8 mouse cellular contexts compared by ENCODE assay signal in the genomic region with DNA sequence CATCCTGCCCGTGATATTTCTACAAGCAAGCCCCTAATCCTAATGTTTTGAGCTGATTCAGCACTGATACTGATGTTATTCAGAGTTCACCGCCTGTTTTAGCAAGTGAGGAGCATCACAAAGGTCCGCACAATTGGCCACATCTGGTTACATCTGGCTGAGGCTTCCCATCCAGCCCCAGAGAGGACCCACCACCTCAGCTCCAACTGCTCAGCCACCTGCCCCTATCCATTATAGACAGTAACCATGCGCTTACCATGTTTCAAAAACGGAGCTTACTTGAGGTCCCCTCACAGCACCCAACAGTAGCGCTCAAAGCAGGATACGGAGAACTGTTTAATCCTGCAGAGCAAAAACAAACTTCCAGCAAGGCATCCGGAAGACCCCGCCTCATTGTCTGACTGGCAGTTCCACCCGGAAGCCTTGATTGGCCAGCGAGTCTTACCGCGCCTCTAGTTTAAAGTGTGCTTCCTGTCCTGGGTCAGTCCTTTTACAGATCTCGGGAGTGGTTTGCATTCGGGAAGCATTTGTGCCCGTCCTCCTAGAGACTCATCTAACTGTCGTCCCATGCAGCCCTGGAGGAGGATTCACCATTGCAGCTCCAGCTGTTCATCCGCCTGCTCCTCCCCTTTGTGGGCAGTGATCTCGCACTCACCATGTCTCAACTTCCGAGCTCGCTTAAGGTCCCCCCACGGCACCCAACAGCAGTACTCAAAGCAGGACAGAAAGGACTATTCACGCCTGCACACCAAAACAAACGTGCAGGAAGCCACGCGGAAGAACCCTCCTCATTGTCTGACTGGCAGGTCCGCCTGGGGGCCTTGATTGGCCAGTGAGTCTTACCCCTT.
DNase-seq lines count a peak whose midpoint lies in the region; ATAC-seq and TF ChIP-seq lines count a peak whose summit lies in the region.
"Not testable (repeated sequence)": the region's sequence is repeated elsewhere in the genome, so short reads cannot be mapped to it uniquely, and the experiment has no call there.

No protein-coding gene starts in this region.

- CTCF ChIA-PET in Patski (lab: Charles Lee), result not testable (repeated sequence)

- not testable (repeated sequence) for H3K36me3 ChIP-seq in hindbrain, embryonic 13.5 days

- H3K9ac ChIP-seq in hindbrain, embryonic 13.5 days, result peak overlapping the region; percentile 76

- H3K4me3 ChIP-seq in hindbrain, embryonic 13.5 days, result peak overlapping the region; percentile 59

- peak; percentile 99 for ATAC-seq in Patski
- ATAC-seq in hindbrain, embryonic 13.5 days (ENCODE audit: low FRiP score), result peak; percentile 99

- 2% methylated on average over 27 of the region's 27 CpGs for WGBS in hindbrain, embryonic 13.5 days

- TF ChIP-seq CTCF in Patski (IDR thresholded peaks at IDR 0.05), result not testable (repeated sequence)

- H3K27me3 ChIP-seq in Patski; hindbrain, embryonic 13.5 days: not testable (repeated sequence)

- H3K4me2 ChIP-seq in hindbrain, embryonic 13.5 days, result peak overlapping the region; percentile 66

- H3K4me1 ChIP-seq in hindbrain, embryonic 13.5 days (replicated peaks), result not testable (repeated sequence)

- in situ Hi-C loops in Patski (cut with MboI; ENCODE audit: low pct_unique_long_range_greater_than_20kb), result not testable (repeated sequence)

- peak overlapping the region; percentile 80 for H3K27ac ChIP-seq in hindbrain, embryonic 13.5 days

- POLR2A ChIA-PET in Patski (lab: Charles Lee), result not testable (repeated sequence)

- H3K9me3 ChIP-seq in hindbrain, embryonic 13.5 days, result not testable (repeated sequence)

- peak; percentile 33 for DNase-seq in Patski (ENCODE audit: low read depth, low spot score)
- peak; percentile 69 to 72 for DNase-seq in cerebellum, postnatal 14 days
- DNase-seq in frontal cortex, postnatal 14 days (ENCODE audit: low spot score in 2 of 2), result peak; percentile 70 to 73
- peak; percentile 52 to 63 for DNase-seq in layer of hippocampus, postnatal 25 days (ENCODE audit: extremely low spot score in 1 of 2, low spot score in 1 of 2)
- peak; percentile 87 for DNase-seq in lung, postnatal 25 days (ENCODE audit: low spot score)
- peak; percentile 81 for DNase-seq in retina, embryonic 14.5 days (ENCODE audit: low spot score)
- peak; percentile 72 for DNase-seq in thymus, postnatal 4 days

Comparison
In these comparisons a context has a peak if more than half of its experiments do, and no peak if none do; other contexts are left out.
1. Peak in every context shown above with its lines: DNase-seq, ATAC-seq, H3K4me3 ChIP-seq and H3K27ac ChIP-seq.
2. DNase-seq: peak in every context shown above with its lines; median percentile 87 in lung, postnatal 25 days; 81 in retina, embryonic 14.5 days; 72 in thymus, postnatal 4 days; 72 in frontal cortex, postnatal 14 days; 70 in cerebellum, postnatal 14 days; 58 in layer of hippocampus, postnatal 25 days; 33 in Patski.